Mouse (Mus musculus) spleen, postnatal 14 days (tissue): ENCODE measurements around the gene Vmn2r10.
"Not testable (repeated sequence)": the region's sequence is repeated elsewhere in the genome, so short reads cannot be mapped to it uniquely, and the experiment has no call there.

Experiments used
- DNase-seq, 2 experiments: peaks; one replicate each; pipeline ENCODE4 v3.0.0; 2021 to 2022; ENCODE audit warnings: low spot score in 2 of 2

Gene Vmn2r10

DNA sequence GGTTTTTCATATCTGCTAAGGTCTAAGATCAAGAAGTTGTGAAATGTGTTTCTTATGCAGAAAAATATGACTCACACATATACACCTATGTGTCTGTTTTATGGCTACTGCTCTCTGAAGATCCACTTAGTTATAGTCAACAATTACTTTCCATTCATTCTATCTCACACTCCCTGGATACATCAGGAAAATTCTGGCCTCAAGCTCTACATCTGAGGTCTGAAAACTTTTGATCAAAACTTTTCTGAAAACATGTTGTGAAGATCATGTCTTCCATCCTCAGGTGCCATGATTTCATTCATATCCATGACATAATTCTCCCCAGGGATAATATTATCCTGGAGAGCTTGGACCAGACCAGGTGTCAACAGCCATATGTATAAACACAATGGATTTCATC is at the start of gene Vmn2r10:
Vmn2r10 (minus strand) TSS at position 101 of the 400 bp plus-strand sequence.
- DNase-seq: not testable (repeated sequence)

DNA sequence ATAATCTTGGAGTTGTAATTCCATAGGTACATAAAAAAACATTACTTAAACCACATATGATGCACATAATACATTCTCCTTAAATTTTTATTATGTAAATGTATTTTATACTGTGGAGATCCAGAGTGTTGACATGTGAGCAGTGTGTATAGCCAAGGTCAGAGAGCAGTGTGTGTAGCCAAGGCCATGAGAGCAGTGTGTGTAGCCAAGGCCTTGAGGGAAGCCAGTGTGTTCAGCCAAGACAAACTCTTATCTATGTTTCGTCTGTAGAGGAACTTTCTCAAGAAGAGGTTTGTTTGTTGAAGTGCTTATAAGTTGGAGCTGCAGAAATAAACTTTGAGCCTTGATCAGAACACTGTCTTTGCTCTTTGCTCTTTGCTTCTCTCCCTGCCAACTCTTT is 49.0 kb upstream of the Vmn2r10 start:
- no peak for DNase-seq

DNA sequence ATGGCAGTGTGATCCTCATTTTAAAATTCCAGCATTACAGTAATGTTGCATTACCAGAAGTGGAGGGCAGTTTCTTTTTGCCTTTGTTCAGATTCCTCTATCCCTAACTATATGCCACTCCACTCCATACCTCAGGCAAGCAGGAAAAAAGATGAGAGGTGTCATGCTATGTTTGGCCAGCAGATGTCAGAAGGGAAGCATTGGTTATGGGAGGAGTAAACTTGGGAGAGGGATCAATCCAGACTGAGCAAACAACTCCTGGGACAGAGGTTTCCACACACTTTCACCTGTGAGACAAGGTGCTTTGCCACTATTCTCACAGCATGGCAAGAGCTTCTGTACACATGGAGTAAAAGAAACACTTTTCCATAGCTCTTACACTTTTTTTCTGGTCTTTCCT is 26.3 kb upstream of the Vmn2r10 start:
- DNase-seq: no peak

DNA sequence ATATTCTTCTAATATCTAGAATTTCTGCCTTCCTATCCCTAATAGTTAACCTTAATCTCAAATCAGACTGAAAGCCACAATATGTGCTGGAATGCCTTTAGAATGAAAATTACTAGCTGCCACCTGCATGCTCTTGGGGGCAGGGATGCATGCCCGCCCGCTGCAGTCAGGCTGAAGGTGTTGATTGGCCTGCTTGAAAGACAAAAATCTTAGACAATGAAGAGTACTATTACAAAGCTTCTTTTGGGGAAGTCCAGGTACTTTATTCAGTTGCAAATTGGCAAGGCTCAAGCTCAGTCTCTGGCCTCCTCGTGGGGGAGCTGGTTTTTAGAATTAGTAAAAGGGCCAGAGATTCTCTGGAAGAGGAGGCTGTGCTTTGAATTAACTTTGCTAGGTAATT is 17.4 kb downstream of the Vmn2r10 start:
- no peak for DNase-seq
